Mouse (Mus musculus) MEL-GATA-1-ER (cell line): ENCODE results near the gene Ehhadh.
"Not testable (repeated sequence)": the region's sequence is repeated elsewhere in the genome, so short reads cannot be mapped to it uniquely, and the experiment has no call there.

Source experiments
- DNase-seq: peaks from one replicate; pipeline ENCODE4 v3.0.0-alpha.2; 2012; ENCODE audit warnings: low read depth; ENCODE audit errors: extremely low read depth

Ehhadh gene

DNA sequence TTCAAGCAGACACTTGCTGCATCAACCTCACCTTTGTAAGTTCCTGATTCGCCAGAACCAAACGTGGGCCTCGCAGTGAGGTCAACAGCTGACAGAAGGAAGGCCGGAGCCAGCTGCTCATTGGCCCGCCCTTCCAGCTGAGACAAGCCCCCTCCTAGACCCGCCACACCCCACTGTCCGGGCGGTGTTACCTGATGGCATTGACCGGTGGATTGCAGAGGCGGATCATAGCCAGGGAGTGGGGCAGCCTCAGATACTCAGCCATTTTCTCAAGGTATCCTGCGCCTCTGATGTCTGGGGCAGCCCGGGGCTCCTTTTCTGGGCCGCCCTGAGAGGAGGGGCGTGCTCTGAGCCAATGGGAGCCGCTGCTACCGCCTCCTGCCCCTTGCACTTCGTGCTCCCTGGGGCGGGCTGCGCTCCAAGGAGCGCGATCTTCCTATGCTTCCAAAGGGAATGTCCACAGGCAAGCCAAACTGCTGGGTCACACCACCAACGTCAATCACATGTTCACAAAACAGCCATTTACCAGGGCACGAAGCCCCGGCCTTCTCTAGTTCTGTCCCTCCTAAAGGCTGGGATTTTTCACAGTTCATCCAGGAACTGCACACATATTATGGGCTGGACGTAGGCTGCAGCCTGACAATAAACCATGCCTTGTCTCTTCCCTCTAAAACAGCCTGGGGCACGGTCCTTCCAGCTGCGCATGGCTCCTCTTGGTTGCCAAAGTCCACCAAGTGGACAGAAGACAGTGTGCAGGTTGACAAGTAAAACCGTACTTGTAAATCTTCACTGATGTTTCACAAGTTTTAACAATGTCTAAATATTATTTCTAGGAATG is at the start of gene Ehhadh:
Ehhadh (minus strand) TSS at position 292 of the 838 bp plus-strand sequence.
- peak; percentile 44 for DNase-seq

GRCm38 (mm10) chr16:21836311-21837072 is 48.9 kb upstream of the Ehhadh start:
- DNase-seq, result no peak

GRCm38 (mm10) chr16:21835584-21835931 is 48.0 kb upstream of the Ehhadh start:
- no peak for DNase-seq

DNA sequence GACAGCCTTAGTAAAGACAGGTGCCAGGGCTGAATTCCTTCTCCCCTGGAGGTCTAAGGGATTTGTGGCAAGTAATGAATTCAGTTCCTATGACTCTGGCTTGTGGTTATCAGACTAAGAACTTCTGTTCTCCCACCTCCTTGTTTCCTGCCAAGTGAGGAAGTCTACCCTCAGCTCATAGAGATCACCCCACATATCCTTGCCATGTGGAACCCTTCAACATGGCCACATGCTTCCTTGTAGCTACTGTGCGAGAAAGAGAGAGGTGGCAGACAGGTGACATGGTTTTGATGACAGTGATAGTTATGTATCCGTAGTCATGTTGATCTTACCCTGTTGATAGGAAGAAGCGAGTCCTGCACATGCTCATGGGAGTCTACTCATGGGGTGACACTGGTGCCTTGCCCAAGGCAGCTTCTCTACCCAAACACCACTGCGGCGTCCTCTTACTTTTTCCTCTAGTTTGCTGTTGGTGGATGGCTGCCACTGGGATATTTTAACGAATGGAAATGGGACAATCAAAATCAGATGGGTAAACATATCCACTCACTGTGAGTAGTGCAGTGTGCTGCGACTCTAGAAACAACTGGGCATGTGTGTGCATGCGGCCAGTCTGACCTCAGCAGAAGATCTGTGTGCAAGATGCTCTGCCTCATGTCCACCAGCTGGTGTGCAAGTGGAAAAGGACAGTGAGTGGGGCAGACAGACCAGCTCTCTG is 47.4 kb upstream of the Ehhadh start:
- no peak for DNase-seq

DNA sequence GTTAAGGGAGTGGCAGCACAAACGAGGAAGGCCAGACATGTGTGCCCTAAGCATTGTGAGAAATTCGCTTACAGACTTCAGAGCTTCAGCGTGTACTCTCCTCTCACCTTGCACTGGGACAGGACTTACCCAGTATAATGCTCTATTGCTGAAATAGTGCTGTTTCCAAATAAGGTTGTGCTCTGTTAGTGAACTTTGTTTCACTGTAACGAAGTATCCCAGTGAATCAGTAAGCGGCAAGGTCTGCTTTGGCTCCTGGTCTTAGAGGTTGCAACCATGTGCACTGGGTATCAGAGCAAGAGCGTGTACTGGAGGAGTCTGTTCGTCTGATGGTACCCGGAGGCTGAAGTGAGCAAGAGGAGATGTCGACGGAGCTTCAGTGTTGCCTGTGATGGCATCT is 46.4 kb upstream of the Ehhadh start:
- DNase-seq, result no peak

DNA sequence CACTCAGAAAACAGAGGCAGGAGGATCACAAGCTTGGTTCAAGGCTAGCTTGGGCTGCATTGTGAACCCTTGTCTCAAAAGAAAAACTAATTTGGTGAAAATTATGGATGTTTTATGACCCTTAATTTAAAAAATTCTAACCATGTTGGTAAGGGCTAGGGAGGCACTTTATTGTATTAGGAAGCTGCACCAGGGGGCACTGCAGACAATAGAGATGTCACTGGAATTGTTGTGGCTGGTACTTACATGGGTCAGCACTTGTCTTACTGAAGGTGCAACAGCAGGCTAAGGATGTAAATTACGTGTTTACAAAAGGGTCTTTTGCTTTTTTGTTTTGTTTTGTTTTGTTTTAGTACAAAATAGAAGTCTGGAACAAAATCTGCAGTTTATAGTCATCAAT is 45.9 kb upstream of the Ehhadh start:
- DNase-seq, result no peak

DNA sequence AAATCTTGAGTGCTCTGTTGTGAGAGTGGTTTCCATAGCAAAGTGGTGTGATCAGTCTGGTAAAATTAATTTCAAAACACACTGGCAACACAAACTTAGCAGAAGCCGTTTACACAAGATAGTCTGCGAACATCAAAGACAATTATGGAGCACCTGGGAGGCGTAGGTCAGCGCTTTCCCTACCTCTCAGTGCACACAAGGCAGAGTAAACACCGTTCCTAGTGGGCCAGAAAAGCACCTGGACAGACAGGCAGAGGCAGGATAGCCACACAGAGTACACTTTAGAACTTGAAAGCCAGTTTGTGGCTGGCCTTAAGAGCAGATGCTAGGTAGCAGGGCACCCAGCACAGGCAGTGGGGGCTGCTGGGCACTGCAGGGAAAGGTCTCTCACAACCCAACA is 44.2 kb upstream of the Ehhadh start:
- DNase-seq, result no peak

DNA sequence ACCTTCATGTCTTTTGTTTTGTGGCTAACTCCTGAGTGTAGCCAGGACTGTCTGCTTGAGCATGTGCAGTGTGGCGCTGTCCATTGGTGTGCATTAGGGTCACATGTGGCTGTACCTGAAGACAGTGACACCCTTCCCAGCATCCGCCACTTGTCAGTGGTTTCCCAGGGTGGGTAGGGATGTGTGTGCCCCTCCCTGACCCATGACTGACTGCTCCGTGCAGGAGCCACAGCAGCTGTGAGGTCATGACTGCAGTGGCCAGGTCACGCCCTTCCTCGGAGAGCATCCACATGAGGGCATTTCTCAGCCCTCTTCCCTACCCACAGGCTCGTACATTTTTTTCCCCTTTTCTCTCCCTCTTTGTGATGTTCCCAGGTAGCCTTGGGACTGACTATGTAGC is 43.2 kb upstream of the Ehhadh start:
- no peak for DNase-seq

- no peak for DNase-seq
These were observed 42.1 kb upstream of the Ehhadh start for GRCm38 (mm10) chr16:21829711-21830110.

GRCm38 (mm10) chr16:21827581-21827980 is 40.0 kb upstream of the Ehhadh start:
- DNase-seq, result no peak

- DNase-seq, result no peak
These were observed 39.5 kb upstream of the Ehhadh start for GRCm38 (mm10) chr16:21827153-21827552.

GRCm38 (mm10) chr16:21825612-21826031 is 38.0 kb upstream of the Ehhadh start:
- DNase-seq, result no peak

DNA sequence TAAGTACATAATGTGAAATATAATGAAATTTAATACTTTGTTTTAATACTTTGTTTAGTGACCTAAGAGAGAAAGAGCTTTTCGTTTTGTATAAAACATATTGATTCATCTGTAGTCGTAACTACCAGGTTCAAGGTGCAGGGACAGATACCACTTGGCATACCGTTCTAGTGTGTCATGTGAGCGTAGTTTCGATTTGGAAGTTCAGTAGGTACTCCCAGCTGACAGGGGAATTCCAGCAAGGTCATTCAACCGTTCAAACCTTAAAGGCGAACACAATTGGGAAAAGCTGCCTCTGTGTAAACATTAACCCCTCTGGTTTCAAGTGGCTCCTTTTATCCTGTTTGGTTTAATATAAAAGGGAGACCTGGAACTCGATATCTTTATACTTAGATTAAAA is 31.0 kb upstream of the Ehhadh start:
- no peak for DNase-seq

DNA sequence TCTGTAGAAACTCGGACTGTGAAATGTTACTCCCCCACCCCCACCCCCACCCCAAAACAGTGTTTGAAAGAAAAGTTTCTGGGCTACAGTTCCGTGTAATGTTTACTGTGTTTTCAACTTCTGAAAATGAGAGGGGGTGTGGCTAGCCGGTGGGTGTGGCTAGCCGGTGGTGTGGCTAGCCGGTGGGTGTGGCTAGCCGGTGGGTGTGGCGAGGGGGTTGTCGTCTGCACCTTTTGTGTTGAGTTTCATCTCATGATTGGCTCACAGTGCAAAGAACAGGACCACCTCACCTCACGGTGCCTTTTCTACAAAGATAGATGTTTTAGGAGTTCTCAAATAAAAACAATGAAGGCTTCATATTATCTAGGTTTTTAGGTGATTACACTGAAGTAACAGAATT is 30.5 kb upstream of the Ehhadh start:
- DNase-seq, result no peak

GRCm38 (mm10) chr16:21815669-21816010 is 28.0 kb upstream of the Ehhadh start:
- DNase-seq, result no peak

DNA sequence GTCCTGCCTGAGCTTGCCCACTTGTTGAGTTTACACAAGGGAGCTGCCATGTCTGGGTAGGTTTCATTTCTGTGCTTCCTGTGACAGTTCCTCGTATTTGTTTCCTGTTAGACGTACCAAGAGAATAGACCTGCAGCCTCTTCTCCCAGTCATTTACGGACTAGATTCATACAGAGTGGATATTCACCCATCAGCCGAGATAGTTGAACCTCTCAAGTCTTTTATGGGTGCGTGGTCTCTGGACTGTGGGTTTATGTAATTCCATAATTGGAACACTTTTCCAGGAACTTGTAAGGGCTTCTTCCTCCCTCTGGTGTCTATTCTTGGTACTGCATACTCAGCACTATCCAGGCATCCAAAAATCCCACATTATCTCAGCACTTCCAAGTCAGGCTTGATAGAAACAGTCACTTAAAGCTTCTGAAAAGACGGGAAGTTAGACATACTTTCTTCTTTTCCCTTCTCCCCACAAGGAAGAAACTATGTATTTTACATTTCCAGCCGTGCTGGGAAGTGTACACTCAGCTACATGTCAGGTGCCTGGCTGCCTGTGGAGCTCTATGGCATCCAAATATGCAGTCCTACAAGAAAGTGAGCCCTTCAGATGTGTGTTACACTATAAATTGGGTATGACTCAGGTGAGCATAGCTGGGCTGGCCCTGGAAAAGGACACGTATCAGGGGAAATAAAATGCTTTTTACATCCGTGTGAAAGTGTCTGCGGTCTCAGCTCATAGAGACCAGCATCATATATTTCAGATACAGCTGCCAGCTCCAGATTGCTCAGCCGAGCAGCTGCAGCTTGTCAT is 27.5 kb upstream of the Ehhadh start:
- no peak for DNase-seq

DNA sequence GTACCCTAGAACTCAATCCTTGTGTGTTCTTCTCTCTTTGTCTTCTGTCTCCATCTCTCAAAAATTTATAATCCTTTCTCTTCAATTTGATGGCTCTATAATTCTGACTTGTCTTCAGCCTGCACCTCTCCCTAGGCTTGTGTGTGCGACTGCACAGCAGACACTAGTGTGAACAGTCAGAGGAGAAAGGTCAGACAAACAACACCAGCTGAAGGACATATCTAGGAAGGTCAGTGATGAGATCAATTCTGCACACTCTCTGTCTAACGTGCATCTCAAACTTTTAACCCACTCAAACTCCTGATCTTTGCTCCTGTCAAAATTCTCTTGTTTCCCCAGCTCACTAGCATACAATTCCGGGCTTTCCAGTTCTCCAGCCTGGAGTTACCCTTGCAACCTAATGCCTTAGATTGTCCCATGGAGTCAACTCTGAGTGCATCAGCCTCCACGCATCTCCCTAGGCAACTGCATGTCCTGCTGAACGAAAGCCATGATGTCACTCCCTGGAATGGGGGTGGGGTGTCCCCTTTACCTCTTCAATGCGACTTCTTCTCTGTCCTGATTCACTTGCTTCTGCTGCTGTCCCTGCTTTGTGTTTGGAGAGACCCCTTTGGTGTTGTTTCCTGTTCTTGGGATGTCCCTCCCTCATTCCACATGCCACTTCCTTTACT is 25.7 kb upstream of the Ehhadh start:
- DNase-seq, result no peak

- DNase-seq, result not testable (repeated sequence)
These were observed 20.2 kb upstream of the Ehhadh start for GRCm38 (mm10) chr16:21807786-21808185.

DNA sequence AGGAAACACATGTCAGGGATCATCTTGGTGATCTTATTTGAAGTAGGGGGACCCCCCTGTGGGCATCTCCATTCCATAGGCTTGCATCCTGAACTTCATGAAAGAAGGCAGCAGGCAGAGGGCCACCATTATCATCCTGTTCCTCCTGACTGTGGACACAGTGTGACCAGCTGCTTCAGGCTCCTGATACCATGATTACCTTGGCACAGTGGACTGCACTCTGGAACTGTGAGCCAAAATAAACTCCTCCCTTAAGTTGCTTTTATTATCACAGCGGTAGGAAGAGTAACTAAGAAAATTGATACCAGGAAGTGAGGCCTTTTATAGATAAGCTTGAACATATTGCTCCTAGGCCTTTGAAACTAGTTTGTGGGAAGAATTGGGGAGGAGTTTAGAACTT is 19.3 kb upstream of the Ehhadh start:
- DNase-seq, result no peak

- no peak for DNase-seq
These were observed 16.7 kb upstream of the Ehhadh start for GRCm38 (mm10) chr16:21804258-21804657.

DNA sequence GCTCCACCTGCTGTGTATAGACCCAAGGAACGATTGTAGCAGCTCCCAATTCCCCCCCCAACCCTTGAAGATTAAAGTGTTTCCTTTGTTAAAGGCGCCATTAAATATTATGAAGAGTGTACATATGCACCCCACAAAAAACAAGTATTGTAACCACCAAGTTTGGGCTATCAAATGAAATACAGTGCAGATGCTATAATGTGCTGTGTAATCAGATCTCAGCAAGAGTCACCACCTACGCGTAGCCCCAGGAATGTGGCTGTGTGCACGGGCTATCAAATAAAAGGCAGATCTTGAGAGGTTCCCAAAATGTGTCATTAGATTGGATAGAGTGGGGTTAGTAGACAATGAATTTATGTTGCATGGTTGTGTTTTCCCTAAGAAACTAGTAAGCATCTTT is 7.5 kb upstream of the Ehhadh start:
- DNase-seq, result no peak
